Mouse (Mus musculus): ENCODE results near the gene Tgm7.
"Not testable (repeated sequence)": the region's sequence is repeated elsewhere in the genome, so short reads cannot be mapped to it uniquely, and the experiment has no call there.

The Tgm7 gene

DNA sequence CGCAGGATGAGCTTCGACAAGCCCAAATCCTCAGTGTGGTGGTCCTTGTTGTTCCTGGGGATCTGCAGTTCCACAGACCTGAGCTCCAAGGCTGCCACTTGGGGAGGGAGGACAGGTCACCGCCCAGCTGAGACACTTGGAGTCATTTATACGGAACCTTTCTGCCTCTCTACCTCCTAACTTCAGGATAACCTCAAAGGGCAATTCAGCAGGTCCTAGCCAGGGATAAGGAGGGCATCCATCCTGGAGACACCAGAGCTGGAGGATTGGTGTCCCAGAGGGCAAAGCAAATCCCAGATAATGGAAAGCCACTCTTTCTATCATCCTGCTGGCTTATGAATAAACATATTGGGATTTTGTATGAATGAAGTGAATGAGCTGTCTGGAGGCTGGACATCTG, at the start of gene Tgm7:
Tgm7 (minus strand) TSS at position 101 of the 400 bp plus-strand sequence.
- DNase-seq (ENCODE audit: low spot score), result no peak

DNA sequence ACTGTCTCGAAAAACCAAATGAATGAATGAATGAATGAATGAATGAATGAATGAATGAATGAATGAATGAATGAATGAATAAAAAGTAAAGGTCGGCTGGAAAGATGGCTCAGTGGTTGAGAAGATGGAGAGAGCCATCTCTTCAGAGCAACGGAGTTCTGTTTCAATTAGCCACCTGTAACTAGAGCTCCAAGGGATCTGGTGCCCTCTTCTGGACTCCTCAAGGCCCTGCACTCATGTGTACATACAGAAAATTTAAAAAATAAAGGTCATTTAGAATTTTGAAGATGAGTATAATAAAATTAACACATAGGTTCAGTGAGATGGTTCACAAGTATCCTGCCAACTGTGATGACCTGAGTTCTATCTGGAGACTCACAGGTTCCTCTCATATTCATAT, 43.5 kb upstream of the Tgm7 start:
- DNase-seq (ENCODE audit: low spot score), result no peak

DNA sequence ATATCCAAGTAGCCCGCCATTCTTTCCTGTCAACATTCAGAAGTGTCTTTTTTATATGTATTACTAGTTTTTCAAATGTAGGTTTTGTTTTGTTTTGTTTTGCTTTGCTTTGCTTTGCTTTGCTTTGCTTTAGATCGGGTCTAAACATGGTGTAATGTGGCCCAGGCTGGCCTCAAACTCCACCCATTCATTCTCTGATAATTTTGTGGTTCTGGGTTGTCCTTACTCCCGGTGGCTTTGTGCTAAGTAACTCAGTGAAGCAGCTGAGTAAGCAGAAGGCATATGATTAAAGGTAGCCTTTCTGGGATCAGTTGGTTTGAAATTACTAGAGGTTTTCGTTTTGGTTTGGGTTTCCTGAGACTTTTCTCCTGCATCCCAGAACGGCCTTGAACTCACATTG, 40.1 kb upstream of the Tgm7 start:
- no peak for DNase-seq (ENCODE audit: low spot score)

DNA sequence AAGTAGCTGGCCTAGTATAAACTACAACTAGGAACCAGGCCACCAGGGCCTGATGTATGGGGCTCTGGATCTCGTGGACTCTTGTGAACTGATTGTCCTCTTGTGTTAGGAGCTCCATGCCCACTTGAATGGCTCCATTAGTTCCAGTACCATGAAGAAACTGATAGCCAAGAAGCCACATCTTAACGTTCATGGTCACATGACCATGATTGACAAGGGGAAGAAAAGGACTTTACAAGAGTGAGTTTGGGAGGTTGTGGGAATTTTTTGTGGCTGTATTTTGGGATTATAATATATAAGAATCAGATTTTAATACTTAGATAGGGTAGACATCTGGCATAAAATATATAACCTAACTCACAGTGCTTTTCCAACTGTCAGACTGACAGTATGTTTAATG, 32.8 kb upstream of the Tgm7 start:
- no peak for DNase-seq (ENCODE audit: low spot score)

DNA sequence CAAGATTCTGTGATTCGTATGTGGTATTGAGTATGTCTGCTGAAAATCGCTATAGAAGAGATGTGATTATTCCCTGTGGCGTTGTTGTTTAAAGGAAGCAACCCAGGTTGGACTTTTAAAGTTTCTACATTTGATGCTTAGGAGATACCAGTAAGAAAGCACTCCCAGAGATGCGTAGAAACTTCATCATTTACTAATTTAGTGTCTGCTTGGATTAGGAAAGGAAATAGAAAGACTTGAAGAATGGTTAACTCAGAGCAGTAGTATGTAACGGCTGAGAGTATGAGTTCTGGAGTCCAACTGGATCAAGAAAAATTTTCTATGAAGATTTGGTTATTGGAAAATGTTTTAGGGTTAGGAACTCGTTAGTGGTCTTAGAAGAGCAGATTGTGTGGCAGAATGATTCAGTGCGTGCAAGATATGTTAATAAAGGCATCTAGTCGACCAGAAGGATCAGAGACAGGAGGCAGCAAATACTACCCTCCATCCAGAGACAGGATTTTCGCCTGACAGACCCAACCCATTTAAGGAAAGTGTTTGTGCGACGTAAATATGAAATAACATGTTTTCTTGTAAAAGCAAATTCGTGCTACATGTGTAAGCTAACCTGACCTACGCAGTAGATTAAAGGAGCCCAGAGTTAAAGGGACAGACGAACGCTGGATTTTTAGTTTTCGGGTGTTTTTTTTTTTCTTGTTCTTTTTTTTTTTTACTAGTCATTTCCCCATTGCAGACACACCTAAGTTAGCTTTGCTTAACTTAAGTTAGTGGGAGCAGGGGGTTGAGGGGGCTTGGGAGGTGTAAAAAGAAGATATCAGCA, 31.8 kb upstream of the Tgm7 start:
- DNase-seq (ENCODE audit: low spot score), result no peak

DNA sequence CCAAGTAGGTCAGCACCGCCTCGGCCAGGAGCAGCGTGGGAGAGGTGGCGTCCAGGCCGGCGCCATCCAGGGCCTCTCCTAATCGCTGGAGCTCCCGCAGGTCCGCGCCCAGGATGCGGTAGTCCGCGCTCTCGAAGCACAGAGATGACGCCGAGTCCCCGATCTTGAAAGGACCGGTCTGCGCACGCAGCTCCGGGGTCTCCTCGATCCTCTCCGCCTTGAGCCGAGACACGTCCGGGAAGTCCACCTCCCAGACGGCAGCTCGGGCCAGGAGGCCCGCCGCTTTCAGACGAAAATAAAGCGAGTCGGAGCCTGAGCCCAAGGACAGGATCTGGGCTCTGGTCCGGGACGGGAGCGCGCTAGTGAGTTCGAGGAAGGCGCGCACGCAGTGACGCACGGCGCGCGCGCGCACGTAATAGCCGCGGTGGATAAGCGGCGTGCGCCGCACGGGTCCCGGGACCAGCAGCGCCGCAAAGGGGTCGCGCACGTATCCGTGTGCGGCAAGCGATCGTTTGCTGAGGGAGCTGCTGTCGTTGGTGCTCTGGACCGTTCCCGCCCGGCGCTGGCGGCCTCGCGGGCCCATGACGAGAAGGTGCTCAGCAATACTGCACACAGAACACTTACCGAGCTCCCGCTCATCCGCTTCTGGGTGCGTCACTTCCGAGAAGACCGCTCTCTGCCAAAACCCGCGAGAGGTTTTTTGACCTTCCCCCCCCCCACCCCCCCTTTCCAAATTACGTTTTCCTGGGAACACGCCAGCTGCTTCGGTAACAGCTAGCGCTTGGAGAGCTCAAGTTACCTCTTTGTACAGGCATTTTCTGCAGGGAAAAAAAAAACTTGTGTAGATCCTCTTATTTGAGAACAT, 30.7 kb upstream of the Tgm7 start, which contains the start of the genes Adal and Lcmt2:
Adal (plus strand) TSS at position 411 of the 865 bp plus-strand sequence.
Lcmt2 (minus strand) TSS at position 636 of the 865 bp plus-strand sequence.
- peak; percentile 89 for DNase-seq (ENCODE audit: low spot score)

DNA sequence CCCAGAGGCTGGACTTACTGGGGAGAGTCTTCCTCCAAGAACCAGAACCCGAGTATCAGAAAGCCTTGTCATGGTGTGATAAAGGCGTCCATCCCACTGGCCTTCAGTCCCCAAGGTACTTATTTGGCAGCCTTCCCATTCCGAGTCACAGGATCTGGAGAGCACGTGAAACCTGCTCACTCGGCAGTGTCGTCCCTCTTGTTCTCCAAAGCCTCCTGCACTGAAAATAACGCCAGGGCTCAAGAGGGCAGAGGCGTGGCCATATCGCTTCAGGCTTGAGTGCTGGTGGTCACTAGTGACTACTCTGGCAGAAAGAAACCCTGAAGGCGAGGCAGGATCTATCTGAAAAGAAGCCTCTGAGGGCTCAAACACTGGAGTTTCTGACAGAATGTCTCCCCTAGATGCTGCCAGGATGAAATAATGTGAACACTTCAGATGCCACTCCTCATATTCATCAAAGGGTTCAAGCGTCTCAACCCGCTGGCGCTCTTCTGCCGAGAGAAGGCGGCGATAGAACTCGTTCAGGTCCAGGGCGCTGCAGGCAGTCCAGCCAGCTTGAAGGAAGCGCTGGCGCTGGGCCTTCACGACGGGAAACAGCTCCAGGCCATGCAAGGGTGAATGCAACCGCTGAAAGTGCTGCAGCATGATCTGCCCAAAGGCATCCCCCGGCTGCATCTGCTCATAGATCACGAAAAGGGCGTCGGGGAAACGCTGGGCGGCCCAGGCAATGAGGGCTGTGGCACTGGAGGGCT, 29.8 kb upstream of the Tgm7 start:
- no peak for DNase-seq (ENCODE audit: low spot score)

DNA sequence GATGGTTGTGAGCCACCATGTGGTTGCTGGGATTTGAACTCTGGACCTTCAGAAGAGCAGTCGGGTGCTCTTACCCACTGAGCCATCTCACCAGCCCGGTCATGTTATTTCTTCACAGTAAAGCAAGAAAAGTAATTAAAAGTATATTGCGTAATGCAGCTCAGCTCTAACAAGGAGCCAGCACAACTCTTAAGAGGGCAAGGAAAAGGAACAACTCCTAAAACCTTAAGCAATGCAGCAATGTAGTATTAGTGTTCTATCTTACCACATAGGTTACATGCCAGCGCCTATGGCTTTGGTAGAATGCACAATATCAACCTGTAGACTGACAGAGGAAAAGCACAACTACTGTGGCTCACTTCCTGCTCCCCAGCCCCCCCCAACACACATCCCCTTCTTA, 27.8 kb upstream of the Tgm7 start:
- no peak for DNase-seq (ENCODE audit: low spot score)

DNA sequence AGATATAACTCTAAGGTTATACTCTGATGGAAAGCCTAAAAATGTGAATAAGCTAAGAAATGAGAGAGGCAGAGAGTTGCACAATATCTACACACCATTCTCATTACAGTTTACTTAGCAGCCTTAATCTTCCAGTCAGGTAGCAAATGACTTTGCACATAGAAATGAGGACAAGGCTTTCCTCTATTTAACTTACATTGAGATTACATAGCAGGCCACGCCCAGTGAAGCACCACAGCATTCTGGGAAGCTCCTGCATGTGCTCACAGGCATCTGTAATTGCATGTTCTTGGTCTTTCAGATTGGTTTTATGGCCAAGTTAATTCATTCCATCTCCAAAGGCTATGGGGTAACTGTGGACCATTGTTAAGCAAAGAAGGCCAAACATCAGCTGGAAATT, 23.2 kb upstream of the Tgm7 start:
- no peak for DNase-seq (ENCODE audit: low spot score)

DNA sequence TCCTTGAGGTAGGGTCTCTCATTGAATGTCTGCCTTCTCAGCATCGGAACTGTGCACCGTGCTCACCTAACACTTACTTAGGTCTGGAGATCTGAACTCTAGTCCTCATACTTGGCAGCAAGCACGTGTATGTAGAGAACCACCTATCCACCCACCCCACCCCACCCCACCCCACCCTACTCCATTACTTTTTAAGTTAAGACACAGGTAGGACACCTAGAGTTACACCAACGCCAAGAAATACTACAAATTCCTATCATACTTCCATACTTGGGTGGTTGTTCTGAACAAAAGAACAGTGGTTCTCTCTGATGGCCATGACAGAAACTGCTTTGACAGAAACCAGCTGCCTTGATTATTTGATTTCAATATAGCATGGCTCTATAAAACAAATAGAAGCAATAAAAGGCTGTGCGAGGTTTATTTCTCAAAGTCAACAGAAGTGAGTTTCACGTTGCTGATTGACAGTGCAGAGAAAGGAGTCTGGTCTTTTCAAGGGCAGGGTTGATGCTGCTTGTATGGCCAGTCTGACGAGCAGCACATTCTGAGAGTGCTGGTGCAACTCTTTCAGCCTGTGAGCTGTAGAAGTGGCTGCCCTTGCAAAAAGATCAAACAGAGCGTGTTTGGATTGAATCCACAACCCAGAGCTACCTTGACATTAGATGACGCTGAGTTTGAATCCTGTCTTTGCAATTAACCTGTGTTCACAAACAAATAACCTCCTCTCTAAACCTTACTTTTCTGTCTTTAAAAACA, 19.4 kb upstream of the Tgm7 start:
- DNase-seq (ENCODE audit: low spot score), result no peak

DNA sequence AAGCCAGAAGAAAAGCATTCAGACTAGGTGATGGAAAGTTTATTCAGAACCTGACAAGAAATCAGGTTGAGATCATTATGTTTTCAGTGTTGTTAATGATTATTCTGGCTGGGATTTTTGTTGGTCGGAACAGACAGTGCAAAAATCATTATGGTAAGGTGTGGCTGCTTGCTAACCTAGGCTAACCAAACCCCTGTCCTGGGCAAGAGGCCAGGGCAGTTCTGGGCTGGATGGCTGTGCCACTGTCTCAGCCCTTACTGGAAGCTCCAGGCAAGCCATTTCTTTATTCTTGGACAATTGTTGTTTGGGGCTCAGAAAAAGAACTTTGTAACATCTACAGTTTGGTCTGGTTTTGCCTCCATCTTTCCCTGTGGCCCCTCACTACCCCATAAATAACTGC, 17.9 kb upstream of the Tgm7 start:
- no peak for DNase-seq (ENCODE audit: low spot score)

DNA sequence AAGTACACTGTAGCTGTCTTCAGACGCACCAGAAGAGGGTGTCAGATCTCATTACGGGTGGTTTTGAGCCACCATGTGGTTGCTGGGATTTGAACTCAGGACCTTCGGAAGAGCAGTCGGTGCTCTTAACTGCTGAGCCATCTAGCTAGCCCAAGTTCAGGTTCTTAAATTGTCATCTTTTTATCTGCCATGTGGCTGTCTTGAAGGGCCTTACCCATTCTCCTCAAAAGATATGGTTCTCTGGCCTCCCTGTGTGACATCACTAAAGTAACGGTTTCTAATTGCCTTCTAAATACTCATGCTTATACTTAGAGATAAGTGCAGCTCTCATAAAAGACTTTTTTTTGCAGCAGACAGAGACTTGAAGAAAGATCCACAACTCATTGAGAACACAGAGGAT, 16.7 kb upstream of the Tgm7 start:
- not testable (repeated sequence) for DNase-seq (ENCODE audit: low spot score)

DNA sequence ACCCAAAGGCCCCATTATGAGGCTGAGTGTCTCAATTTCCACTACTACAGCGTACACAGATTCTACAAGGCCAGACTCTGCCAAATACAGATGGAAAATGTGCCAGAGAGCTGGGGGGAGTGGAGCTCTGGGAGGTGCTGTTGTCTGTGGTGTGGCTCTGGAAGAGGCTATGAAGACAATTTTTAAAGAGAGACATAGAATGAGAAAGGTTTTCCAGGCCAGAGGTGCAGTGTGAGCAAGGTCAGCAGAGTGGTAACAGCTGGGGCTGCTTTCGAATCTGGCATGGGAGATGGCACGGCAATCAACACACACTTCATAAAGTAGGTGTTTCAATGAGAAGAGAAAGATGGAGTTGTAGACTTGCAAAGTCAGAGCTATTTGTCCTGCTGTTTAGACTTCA, 9.7 kb upstream of the Tgm7 start:
- DNase-seq (ENCODE audit: low spot score), result no peak

DNA sequence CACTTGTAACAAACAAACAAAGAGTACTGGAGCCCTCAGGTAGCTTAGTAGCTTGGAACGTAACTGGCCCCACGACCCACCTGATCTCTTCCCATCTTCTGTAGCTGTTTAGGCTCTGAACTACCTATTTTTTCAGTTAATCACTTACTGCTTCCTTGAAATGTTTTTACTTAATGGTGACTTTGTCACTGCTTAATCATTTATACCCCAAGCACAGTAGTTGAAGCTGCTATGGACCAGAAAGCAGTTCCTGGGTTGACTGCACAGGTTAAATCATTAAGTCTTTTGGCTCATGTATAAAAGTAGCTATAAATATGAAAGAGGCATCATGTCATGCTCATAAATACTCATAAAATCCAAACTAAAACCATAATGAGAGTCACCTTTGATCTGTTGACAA, 5.8 kb upstream of the Tgm7 start:
- no peak for DNase-seq (ENCODE audit: low spot score)

DNA sequence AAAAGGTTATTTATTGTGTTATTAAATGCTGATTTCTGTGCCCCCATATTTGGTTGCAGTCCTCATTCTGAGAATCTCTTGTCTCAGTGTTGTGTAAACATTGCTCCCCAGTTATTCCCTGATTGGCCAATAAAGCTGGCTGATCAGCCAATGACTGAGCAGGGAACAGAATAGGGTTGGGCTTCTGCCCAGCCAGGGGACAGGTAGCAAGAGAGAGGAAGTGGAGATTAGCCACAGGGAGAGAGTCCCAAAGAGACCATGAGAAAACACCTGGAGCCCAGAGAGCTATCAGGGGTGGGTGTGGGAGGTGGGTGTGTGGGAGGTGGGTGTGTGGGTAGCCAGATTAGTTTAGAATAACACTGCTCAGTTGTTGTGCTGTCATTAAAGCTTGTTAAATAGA, 3.7 kb downstream of the Tgm7 start:
- DNase-seq (ENCODE audit: low spot score), result no peak

DNA sequence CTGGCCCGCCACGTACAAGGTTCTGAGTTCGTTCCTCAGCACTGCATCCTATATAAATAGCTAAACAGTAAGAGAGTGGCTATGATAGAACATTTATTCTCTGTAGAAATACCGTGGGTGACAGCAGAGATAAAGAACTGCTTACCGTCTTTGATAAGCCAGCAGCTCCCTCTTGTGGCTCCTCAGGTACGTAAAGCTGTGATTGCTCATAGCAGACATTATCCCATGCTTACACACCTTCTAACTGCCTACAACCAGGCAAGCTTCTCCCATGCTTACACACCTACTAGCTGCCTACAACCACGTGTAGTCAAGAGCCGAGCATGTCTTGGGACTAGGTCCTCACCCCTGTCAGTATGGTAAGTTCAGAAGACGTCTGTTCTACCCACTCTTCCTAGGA, 7.5 kb downstream of the Tgm7 start:
- DNase-seq (ENCODE audit: low spot score), result peak; percentile 50

DNA sequence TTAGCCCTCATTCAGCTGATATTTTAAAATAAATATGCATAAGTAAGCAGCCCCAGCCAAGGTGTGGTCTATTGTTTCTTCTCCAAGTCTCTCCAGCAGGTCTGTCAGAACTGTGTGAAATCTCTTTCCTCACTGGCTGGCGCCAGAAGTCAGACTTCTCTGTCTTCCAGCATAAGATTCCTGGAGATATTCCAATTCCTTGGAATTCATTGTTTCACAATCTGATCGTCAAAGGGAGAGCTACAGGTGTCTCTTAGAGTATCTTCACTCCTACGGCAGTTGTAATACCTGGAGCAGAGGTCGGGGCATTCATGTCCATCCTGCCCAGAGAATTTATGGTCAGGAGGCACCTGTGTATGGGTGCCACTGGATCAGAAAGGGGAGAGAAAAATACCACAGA, 19.8 kb downstream of the Tgm7 start:
- DNase-seq (ENCODE audit: low spot score), result no peak

DNA sequence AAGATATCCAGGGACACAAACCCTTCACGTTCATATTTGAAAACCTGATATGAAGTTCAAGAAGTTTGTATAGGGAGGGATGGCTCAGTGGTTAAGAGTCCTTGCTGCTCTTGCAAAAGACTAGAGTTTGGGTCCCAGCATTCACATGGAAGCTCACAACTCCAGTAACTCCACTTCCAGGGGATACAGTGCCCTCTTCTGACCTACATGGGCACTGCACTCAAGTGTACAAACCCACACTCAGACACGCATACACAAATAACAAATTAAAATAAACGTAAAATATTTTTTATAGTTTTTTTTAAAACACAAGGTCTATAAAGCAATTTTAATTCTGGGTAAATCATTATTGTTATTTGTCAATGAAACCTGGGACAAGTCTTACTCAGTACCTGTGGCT, 21.1 kb downstream of the Tgm7 start:
- no peak for DNase-seq (ENCODE audit: low spot score)

DNA sequence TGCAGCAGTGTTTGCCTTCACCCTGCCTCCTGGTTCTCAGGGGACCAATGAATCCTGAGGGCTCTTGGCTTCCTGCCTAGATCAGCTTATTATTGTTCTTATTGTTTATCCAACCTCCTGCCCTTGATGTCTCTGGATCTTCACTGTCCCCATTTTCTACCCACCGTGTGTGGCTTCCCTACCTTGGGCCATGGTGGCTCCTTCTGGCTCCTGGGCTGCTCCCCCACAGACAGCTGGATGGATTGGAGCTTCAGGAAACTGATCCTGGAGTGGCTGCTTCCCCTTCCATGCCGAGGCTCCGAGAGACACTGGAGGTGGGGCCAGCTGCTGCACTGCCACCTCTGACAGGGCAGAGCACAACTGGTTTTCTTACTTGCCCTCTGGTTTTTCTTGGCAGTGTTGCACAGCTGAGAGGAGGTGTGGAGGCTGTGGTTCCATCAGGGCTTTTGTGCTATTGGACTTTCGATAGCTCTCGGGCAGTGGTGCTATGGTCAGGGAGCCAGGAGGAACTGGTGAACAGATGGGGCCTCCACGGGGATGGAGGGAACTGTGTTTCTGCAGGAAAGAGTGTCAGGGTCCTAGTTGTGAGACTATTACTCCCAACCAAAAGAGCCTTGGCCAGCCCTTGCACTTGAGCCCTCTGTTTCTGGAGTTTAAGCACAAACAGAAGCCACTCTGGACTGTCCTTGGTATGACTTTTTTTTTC, 24.0 kb downstream of the Tgm7 start, which contains the start of gene Tgm5:
Tgm5 (minus strand) TSS at position 362 of the 706 bp plus-strand sequence.
- no peak for DNase-seq (ENCODE audit: low spot score)

DNA sequence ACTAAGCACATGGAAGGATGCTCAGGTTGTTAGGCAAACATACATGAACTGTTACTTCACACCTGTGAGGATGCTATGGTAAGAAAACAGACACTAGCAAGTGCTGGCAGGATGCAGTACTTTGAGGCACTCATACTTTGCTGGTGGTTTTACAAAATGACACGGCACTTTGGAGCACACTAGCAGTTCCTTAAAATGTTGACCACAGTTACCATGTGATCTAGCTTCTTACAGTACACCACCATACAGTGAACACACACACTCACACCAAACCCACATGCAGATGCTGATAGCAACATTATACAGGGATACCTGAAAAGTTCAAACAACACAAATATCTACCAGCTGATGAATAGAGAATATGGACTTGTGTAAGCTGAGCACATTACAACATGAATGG, 27.0 kb downstream of the Tgm7 start:
- DNase-seq (ENCODE audit: low spot score), result no peak

DNA sequence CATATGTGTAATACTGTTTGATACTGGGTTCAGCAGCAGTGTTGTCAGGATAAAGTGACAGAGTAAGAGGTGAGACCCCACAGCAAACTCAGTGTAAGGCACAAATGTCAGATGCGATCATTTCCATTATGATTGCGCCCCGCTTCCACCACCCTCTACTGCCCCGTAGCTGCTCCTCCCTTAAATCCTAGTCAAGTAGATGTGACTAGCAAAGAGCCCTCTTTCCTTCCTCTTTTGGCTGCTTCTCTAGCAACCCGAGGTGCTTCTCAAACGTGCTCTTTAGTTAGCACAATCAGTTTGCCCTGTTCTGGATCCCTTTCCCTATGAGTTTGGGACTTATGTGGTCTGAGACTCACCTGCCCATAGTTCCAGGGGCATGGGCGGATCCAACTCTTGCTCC, 34.8 kb downstream of the Tgm7 start:
- DNase-seq (ENCODE audit: low spot score), result no peak

All from layer of hippocampus, adult 9-10 months (tissue).